Mouse (Mus musculus) layer of hippocampus, adult 2 months (tissue): Measurements from ENCODE around the gene Dnajb5. TPM values are rescaled to one million over a fixed set of nuclear protein-coding genes. Genes with fewer than 3 reads are reported as not detected.
A peak's percentile ranks its signal among the peaks of the same experiment; 100 is the strongest.
"Not testable (repeated sequence)": the region's sequence is repeated elsewhere in the genome, so short reads cannot be mapped to it uniquely, and the experiment has no call there.

Experiments used
- DNase-seq, 2 experiments: peaks; one replicate each; pipeline ENCODE4 v3.0.0; 2022; ENCODE audit warnings: low spot score in 2 of 2
- H3K27ac ChIP-seq: fragments of 200-600 bp; 2 replicates; pipeline ENCODE4 v1.8.1; 2022
- H3K4me3 ChIP-seq: fragments of 200-600 bp; 2 replicates; pipeline ENCODE4 v1.8.1; 2022; ENCODE audit warnings: mild to moderate bottlenecking
- CTCF ChIP-seq: fragments of 200-600 bp; conservative IDR thresholded peaks from 2 replicates; pipeline ENCODE4 v1.8.1; 2022; ENCODE audit warnings: antibody characterized with exemption, mild to moderate bottlenecking, moderate library complexity
- total RNA-seq, 2 experiments: library from RNA; stranded (reverse); gene quantifications; 2 replicates each; pipeline ENCODE4 v1.2.3; 2021

Gene Dnajb5
- total RNA-seq, 2 experiments from 2014 or later, result 187 to 211 TPM

- DNase-seq, result no peak
- TF ChIP-seq CTCF, result no peak
- peak overlapping the region; percentile 1; the same call in 1 of the 2 replicates for H3K27ac ChIP-seq
- H3K4me3 ChIP-seq, result no peak overlapping the region
Measured at GRCm38 (mm10) chr4:42957979-42958378, 8.4 kb downstream of the Dnajb5 start.

DNA sequence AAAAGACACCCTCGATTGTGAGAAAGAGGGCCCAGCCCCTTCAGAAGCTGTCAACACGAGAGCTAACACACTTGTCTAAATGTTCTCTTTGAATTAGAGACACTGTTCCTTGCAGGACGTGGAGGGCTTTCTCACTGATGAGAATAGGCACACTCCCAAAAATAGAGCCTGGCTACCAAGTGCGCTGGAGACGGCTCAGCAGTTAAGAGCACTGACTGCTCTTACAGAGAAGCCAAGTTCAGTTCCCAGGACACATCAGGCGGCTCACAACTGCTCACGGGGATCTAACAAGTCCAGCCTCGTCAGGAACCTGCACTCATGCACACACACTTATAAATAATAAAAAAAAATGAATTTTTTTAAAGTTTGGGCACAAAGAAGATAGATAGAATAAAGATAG is 9.3 kb downstream of the Dnajb5 start:
- peak overlapping the region; percentile 54; the same call in 1 of the 2 replicates for H3K27ac ChIP-seq
- no peak for TF ChIP-seq CTCF
- H3K4me3 ChIP-seq, result no peak overlapping the region
- no peak for DNase-seq

- DNase-seq, result peak in 1 of 2 experiments; percentile 17
- no peak for TF ChIP-seq CTCF
- no peak overlapping the region for H3K4me3 ChIP-seq
- peak overlapping the region; percentile 54; the same call in 1 of the 2 replicates for H3K27ac ChIP-seq
Measured at GRCm38 (mm10) chr4:42959382-42959781, 9.8 kb downstream of the Dnajb5 start.

GRCm38 (mm10) chr4:42961592-42961991 is 12.0 kb downstream of the Dnajb5 start:
- peak in 1 of 2 experiments; percentile 70 for DNase-seq
- peak; percentile 82 for TF ChIP-seq CTCF
- H3K4me3 ChIP-seq, result no peak overlapping the region
- no peak overlapping the region for H3K27ac ChIP-seq

DNA sequence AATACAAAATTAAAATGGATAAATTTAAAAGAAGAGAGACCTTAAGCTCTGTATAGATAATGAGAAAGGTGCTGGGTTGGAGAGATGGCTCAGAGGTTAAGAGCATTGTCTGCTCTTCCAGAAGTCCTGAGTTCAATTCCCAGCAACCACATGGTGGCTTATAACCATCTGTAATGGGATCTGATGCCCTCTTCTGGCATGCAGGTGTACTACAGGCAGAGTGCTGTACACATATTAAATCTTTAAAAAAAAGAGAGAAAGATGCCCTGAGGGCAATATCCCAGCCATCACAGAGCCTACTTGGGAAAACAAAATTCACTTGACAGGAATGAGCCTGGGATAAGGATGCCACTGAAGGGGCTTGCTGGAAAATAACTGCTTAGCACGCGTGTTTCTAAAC is 13.9 kb downstream of the Dnajb5 start:
- TF ChIP-seq CTCF, result peak; percentile 62
- Histone ChIP-seq H3K4me3 (no peak overlapping the region), H3K27ac (no peak overlapping the region)
- DNase-seq, result no peak

DNA sequence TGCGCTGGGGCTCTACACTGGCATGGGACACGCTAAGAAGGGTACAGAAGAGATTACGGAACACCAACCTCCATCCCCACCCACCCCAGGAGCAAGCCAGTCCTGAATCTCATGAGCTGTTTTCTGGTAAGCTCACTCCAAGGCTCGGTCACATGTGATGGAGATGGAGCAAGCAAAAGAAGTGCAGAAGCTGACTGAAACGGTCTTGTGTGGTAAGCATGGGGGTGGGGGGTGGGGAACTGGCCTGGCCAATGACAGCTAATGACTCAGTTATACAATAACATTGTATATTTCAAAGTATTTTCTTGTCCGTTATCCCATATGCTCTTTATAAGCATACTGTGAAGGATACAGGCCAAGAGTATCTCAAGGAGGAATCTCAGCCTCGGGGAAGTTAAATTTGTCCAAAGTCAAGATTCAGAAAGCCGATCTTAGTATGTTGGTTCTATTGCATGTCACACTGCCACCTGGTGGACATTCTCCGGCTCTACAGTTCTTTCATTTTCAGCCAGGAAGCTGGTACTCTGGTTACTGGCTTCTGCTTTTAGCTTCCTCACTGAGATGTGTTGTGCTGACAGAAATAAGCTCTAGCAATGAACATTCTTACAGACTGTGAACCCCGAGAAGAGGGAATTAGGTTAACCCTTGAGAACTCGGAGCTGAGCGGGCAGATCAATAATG is 15.6 kb downstream of the Dnajb5 start:
- TF ChIP-seq CTCF, result peak; percentile 93
- peak overlapping the region; percentile 21; the same call in 1 of the 2 replicates for H3K4me3 ChIP-seq
- DNase-seq, result peak in 1 of 2 experiments; percentile 62
- H3K27ac ChIP-seq, result no peak overlapping the region

DNA sequence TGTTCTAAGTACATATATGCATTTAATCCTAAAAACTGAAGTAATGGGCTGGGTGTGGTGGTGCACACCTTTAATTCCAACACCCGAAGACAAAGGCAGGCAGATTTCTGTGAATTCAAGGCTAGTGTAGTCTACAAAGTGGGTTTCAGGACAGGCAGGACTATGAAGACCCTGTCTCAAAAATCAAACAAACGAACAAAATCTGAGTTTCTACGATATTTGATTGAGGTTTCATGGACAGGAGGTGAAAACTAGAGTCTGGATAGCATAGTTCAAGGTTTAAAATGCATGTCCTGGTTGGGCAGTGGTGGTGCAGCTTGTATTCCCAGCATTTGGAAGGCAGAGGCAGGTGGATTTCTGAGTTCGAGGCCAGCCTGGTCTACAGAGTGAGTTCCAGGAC is 19.7 kb downstream of the Dnajb5 start, which contains the start of gene 1700022I11Rik:
Gene 1700022I11Rik, plus strand, starts transcription at position 301 of the 400 bp plus-strand sequence.
- no peak within 1 kb of the TSS for H3K27ac ChIP-seq
- H3K4me3 ChIP-seq, result no peak within 1 kb of the TSS
- DNase-seq, result no peak
- no peak for TF ChIP-seq CTCF

DNA sequence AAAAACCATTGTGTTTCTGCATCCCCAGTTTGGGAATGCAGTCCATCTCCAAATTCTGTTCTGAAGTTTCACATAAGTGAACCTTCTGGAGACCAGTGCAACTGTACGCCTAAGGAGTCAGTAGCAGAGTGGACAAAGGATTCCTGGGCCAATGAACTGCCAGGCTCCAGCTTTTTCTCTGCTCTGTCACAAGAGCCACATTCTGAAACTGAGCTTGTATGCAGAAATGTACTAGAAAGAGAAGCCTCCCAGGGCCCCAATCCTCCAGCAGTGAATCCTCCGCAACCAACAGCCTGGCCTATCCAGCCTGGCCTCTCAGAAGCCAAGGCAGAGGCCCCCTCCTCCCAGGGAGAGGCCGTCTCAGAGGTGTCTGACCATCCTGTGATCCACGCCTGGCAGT is 23.3 kb downstream of the Dnajb5 start:
- Histone ChIP-seq H3K4me3 (no peak overlapping the region), H3K27ac (no peak overlapping the region)
- no peak for DNase-seq
- TF ChIP-seq CTCF, result no peak

DNA sequence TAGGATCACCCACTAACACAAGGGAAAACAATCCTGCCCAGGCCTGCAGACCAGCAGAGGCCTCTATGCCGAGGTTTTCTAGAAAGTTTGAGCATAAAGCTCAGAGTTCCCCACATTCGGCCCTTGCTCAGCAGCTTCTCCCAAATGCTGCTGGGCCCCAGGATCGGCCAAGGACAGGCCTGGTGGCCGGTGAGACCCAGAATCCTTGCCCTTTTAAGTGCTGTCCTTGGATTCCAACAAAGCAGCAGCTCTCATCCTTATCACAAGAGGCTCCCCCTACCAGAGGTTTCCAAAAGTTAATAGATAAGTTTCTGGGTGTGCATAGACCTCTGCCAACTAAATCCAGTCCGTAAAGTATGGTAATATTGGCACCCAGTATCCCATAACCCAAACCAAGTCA is 24.3 kb downstream of the Dnajb5 start:
- TF ChIP-seq CTCF, result no peak
- Histone ChIP-seq H3K4me3 (no peak overlapping the region), H3K27ac (no peak overlapping the region)
- DNase-seq, result no peak

DNA sequence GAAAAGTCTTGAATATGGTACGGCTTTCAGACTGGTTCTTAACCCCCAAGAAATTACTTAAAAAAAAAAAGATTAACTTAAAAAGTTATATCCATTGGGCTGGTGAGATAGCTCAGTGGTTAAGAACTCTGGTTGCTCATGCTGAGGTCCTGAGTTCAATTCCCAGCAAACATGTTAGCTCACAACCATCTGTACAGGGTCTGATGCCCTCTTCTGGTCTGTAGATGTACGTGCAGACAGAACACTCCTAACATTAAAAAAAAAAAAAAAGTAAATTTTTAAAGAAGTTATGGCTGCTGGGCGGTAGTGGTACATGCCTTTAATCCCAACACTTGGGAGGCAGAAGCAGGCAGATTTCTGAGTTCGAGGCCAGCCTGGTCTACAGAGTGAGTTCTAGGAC is 28.4 kb downstream of the Dnajb5 start:
- no peak overlapping the region for H3K27ac ChIP-seq
- TF ChIP-seq CTCF, result peak; percentile 60
- H3K4me3 ChIP-seq, result no peak overlapping the region
- DNase-seq, result no peak

DNA sequence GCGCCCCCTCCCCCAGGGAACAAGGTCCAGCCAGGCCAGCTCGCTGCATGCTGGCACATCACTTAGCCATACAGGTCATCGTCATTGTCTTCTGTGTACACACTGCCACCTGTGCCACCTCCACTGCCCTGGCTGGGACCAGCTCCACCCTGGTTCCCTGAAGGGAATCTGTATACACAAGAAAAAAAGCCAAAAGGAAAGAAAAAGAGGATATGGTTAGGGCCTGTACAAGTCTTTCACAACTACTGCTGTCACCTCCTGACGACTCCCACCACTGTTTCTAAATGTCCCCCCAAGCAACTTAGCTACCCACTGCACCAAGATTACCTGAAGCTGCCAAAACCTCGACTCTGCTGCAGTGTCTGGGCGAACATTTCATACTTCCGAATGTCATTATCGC is 30.9 kb downstream of the Dnajb5 start:
- H3K27ac ChIP-seq, H3K4me3 ChIP-seq, DNase-seq: not testable (repeated sequence)

- DNase-seq, result no peak
- peak; percentile 62 for TF ChIP-seq CTCF
- Histone ChIP-seq H3K4me3 (no peak overlapping the region), H3K27ac (no peak overlapping the region)
Measured at GRCm38 (mm10) chr4:42988296-42988695, 38.7 kb downstream of the Dnajb5 start.

DNA sequence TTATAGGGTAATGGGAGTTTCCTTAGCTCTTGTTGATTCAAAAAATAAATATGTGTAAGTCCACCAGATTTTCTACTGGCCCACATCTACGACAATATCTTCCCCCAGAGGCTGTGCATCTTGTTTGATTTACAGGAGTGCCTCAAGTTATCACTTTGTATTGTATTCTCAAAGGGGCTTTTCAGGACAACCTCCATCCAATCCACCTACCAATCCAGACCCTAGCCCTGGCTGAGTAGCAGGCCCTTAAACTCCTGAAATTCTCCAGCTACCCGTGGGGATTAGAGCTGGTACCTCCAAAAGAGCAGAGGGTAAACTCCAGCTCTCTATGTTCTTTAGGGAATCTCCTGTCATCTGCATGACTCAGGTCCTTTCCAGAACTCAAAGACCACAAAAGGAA is 48.4 kb downstream of the Dnajb5 start:
- Histone ChIP-seq H3K4me3 (peak overlapping the region; percentile 67), H3K27ac (no peak overlapping the region; the same call in 1 of the 2 replicates)
- no peak for TF ChIP-seq CTCF
- DNase-seq, result no peak

- Histone ChIP-seq H3K27ac (peak overlapping the region; percentile 95), H3K4me3 (peak overlapping the region; percentile 67)
- peak; percentile 46 for TF ChIP-seq CTCF
- DNase-seq, result peak; percentile 53 to 55
Measured at GRCm38 (mm10) chr4:42999451-43000140, 50.0 kb downstream of the Dnajb5 start.

DNA sequence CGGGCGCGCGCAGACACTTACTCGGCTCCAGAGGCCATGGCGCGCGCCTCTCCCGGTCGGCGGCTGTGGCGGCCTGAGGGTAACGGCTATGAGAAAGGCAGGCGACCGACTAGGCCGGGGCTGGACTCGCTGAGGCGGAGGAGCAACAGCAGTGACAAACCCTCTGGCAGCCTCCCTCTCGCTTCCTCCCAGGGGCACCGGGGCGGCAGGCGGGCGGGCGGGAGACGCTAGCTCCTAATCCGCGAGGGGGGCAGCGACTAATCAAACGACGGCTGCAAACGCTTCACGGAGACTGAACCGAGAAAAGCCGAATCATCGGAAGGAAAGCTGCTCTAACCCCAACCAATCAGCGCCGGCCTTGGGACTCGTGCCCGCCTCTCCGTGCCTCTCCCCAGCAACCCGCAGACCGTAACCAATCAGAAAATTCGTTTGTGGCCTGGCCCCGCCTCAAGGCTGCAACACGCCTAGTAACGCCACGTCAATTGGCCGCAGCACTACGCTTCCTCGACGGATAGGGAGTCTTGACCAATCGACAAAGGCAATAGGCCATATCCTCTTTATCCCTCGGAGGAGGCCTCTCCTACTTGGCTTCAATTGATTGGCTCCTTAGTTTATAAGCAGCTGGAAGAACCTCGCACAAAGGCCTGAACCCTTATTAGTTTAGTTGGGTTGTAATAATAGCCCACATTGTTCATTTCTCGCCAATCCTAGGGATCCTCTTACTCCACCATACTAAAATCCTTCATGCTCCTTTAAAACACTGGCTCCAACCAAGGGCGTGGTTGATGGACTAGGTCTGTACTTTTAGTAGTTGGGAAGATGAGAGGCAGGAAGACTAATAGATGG is 50.8 kb downstream of the Dnajb5 start, which contains the start of gene Vcp:
Gene Vcp, minus strand, starts transcription at position 367 of the 846 bp plus-strand sequence.
- Histone ChIP-seq H3K4me3 (peak within 1 kb of the TSS; percentile 67), H3K27ac (peak within 1 kb of the TSS; percentile 95)
- peak; percentile 98 to 100 for DNase-seq
